In the genomic region with DNA sequence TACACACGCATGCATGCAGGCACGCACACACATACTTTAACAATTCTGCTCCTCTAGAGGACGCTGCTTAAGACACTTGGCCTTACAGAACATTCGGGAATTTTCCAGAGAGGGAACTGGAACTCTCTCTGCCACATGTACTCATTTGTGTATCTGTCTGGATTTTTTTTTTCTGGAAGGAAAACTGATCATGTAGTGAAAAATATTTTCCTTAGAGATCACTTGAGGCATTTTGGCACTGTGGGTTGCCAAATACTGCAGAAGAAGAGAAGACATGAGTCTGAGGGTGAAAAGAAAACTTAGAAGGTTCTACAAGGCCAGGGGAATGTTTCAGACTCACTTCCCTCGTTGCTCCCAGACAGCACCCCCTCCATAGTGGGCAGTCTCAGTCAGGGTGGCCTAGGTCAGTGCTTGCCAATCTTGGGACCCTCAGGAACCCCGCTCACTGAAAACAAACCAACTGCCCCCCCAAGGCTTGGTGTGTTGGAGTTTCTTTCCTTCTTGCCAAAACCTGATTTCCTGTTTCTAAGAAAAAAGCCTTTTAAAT, we compare ENCODE assay signal across 22 mouse cellular contexts.
DNase-seq lines count a peak whose midpoint lies in the region; ATAC-seq and TF ChIP-seq lines count a peak whose summit lies in the region.
"Had no signal": no experiment of that assay in that cellular context is flagged by ENCODE, and none has a peak within 500 bp of the region (broad histone marks: within the 10 kb centered on the region; RNA-seq: fewer than 3 reads in every experiment).

No protein-coding gene starts in this region.

- peak; percentile 91 for DNase-seq in heart, adult 11 months
- DNase-seq in heart, embryonic 10.5 days (ENCODE audit: low spot score) = no peak
- peak; percentile 47 for DNase-seq in lung, postnatal 10 days
- no peak for DNase-seq in lung, postnatal 14 days
- DNase-seq in stomach, postnatal 0 days (ENCODE audit: low spot score) = no peak
- no peak for DNase-seq in hindbrain, embryonic 14.5 days (ENCODE audit: low spot score)
- DNase-seq: adrenal gland, postnatal 25 days; B cell, adult 2 months; cerebellum, adult 2 months; kidney, adult 2 months; layer of hippocampus, postnatal 36 days; midbrain, embryonic 14.5 days; right cerebral cortex, postnatal 25 days; thymus, postnatal 36 days had no signal

- WGBS in heart, embryonic 10.5 days = 84% methylated on average over 6 of the region's 6 CpGs
- 57% methylated on average over 6 of the region's 6 CpGs for WGBS in embryonic facial prominence, embryonic 15.5 days
- 64% methylated on average over 6 of the region's 6 CpGs for WGBS in stomach, postnatal 0 days
- WGBS in hindbrain, embryonic 14.5 days = 84% methylated on average over 6 of the region's 6 CpGs

- no peak overlapping the region for H3K4me3 ChIP-seq in heart, embryonic 10.5 days
- H3K4me3 ChIP-seq in embryonic facial prominence, embryonic 15.5 days (replicated peaks) = no peak overlapping the region
- no peak overlapping the region for H3K4me3 ChIP-seq in stomach, postnatal 0 days (ENCODE audit: low read depth, low read length)
- no peak overlapping the region for H3K4me3 ChIP-seq in hindbrain, embryonic 14.5 days (replicated peaks; ENCODE audit: low read length)
- H3K4me3 ChIP-seq: forebrain, embryonic 10.5 days; myocyte; neural tube, embryonic 15.5 days had no signal

- no peaks in the 10 kb centered on the region for H3K9me3 ChIP-seq in heart, embryonic 10.5 days
- H3K9me3 ChIP-seq in embryonic facial prominence, embryonic 15.5 days (replicated peaks) = no peaks in the 10 kb centered on the region
- H3K9me3 ChIP-seq in stomach, postnatal 0 days (ENCODE audit: control insufficient read depth, low read length) = no peaks in the 10 kb centered on the region
- H3K9me3 ChIP-seq in hindbrain, embryonic 14.5 days (ENCODE audit: control insufficient read depth, low read length) = no peaks in the 10 kb centered on the region
- H3K9me3 ChIP-seq: forebrain, embryonic 10.5 days; neural tube, embryonic 15.5 days had no signal

- H3K27me3 ChIP-seq in heart, embryonic 10.5 days (ENCODE audit: insufficient read depth, poor library complexity, severe bottlenecking) = no peaks in the 10 kb centered on the region
- H3K27me3 ChIP-seq in embryonic facial prominence, embryonic 15.5 days = no peaks in the 10 kb centered on the region
- H3K27me3 ChIP-seq in stomach, postnatal 0 days (ENCODE audit: control insufficient read depth, insufficient read depth, low read length) = no peaks in the 10 kb centered on the region
- no peaks in the 10 kb centered on the region for H3K27me3 ChIP-seq in hindbrain, embryonic 14.5 days (ENCODE audit: control insufficient read depth, insufficient read depth, low read length)
- H3K27me3 ChIP-seq: neural tube, embryonic 15.5 days; Patski had no signal

- no peak overlapping the region for H3K27ac ChIP-seq in heart, embryonic 10.5 days
- peak overlapping the region; percentile 39 for H3K27ac ChIP-seq in embryonic facial prominence, embryonic 15.5 days (replicated peaks)
- peak overlapping the region; percentile 36; the same call in 1 of the 2 replicates for H3K27ac ChIP-seq in stomach, postnatal 0 days (replicated peaks)
- no peak overlapping the region for H3K27ac ChIP-seq in hindbrain, embryonic 14.5 days
- H3K27ac ChIP-seq: forebrain, embryonic 10.5 days; hindbrain, postnatal 0 days; liver, embryonic 14.5 days; neural tube, embryonic 15.5 days had no signal

- no peak for TF ChIP-seq EP300 in stomach, postnatal 0 days (optimal IDR thresholded peaks at IDR 0.05)

- H3K36me3 ChIP-seq in heart, embryonic 10.5 days = no peaks in the 10 kb centered on the region
- no peaks in the 10 kb centered on the region for H3K36me3 ChIP-seq in embryonic facial prominence, embryonic 15.5 days
- no peaks in the 10 kb centered on the region for H3K36me3 ChIP-seq in stomach, postnatal 0 days (ENCODE audit: control insufficient read depth, insufficient read depth, low read length)
- no peaks in the 10 kb centered on the region for H3K36me3 ChIP-seq in hindbrain, embryonic 14.5 days (replicated peaks; ENCODE audit: control insufficient read depth, insufficient read depth)
- H3K36me3 ChIP-seq: forebrain, embryonic 10.5 days; neural tube, embryonic 15.5 days had no signal

- no peak overlapping the region for H3K9ac ChIP-seq in embryonic facial prominence, embryonic 15.5 days
- H3K9ac ChIP-seq in stomach, postnatal 0 days (ENCODE audit: low read length) = no peak overlapping the region
- no peak overlapping the region for H3K9ac ChIP-seq in hindbrain, embryonic 14.5 days
- H3K9ac ChIP-seq: liver, embryonic 14.5 days; neural tube, embryonic 15.5 days had no signal

- TF ChIP-seq CTCF in stomach, postnatal 0 days (IDR thresholded peaks at IDR 0.05; ENCODE audit: low read depth) = peak; percentile 48

- no peak overlapping the region for H3K4me2 ChIP-seq in embryonic facial prominence, embryonic 15.5 days (replicated peaks)
- H3K4me2 ChIP-seq in stomach, postnatal 0 days (replicated peaks; ENCODE audit: low read depth) = no peak overlapping the region
- H3K4me2 ChIP-seq in hindbrain, embryonic 14.5 days (replicated peaks) = no peak overlapping the region
- H3K4me2 ChIP-seq: neural tube, embryonic 15.5 days had no signal

- 0 out of 2 replicates have a peak, but pooled peaks cover 9% of the 10 kb centered on the region for H3K4me1 ChIP-seq in heart, embryonic 10.5 days
- H3K4me1 ChIP-seq in embryonic facial prominence, embryonic 15.5 days = peaks cover 13% of the 10 kb centered on the region; the same call in 1 of the 2 replicates
- no peaks in the 10 kb centered on the region for H3K4me1 ChIP-seq in stomach, postnatal 0 days (replicated peaks; ENCODE audit: control insufficient read depth, insufficient read depth)
- no peaks in the 10 kb centered on the region for H3K4me1 ChIP-seq in hindbrain, embryonic 14.5 days (replicated peaks; ENCODE audit: control insufficient read depth, insufficient read depth, low read length)
- H3K4me1 ChIP-seq: neural tube, embryonic 15.5 days had no signal

- ATAC-seq in embryonic facial prominence, embryonic 15.5 days (ENCODE audit: insufficient number of reproducible peaks, low FRiP score, low TSS enrichment, low read depth) = no peak
- no peak for ATAC-seq in stomach, postnatal 0 days (ENCODE audit: low FRiP score, low TSS enrichment)
- ATAC-seq in hindbrain, embryonic 14.5 days (ENCODE audit: low FRiP score) = no peak
- ATAC-seq: activated CD4-positive, CD25-positive, alpha-beta regulatory T cell, adult 4 months; hindbrain, postnatal 0 days; Patski had no signal

Comparison
In these comparisons a context has a peak if more than half of its experiments do, and no peak if none do; other contexts are left out.
1. DNase-seq: peak in heart, adult 11 months (single experiment) and lung, postnatal 10 days (single experiment); none in heart, embryonic 10.5 days (single experiment), lung, postnatal 14 days (single experiment), stomach, postnatal 0 days (single experiment) and hindbrain, embryonic 14.5 days (single experiment).
2. H3K27ac ChIP-seq: peak in embryonic facial prominence, embryonic 15.5 days (single experiment) and stomach, postnatal 0 days (single experiment); none in heart, embryonic 10.5 days (single experiment) and hindbrain, embryonic 14.5 days (single experiment).